Mouse (Mus musculus): ENCODE measurements around the gene Cntnap2.
A peak's percentile ranks its signal among the peaks of the same experiment; 100 is the strongest.
"Not testable (repeated sequence)": the region's sequence is repeated elsewhere in the genome, so short reads cannot be mapped to it uniquely, and the experiment has no call there.

Gene Cntnap2

GRCm38 (mm10) chr6:47191277-47191800 lies 2132.2 kb downstream of the Cntnap2 start:
- Histone ChIP-seq H3K36me3 (ENCODE audit: insufficient read depth, low read length) (peaks cover 22% of the 10 kb centered on the region), H3K4me3 (replicated peaks; ENCODE audit: low read length) (peak overlapping the region; percentile 58), H3K27me3 (ENCODE audit: insufficient read depth, low read length) (0 out of 2 replicates have a peak, but pooled peaks cover 5% of the 10 kb centered on the region), H3K4me1 (replicated peaks; ENCODE audit: low read depth, low read length) (peaks cover 36% of the 10 kb centered on the region), H3K9me3 (ENCODE audit: low read length) (no peaks in the 10 kb centered on the region)
- TF ChIP-seq POU5F1 (IDR thresholded peaks at IDR 0.05; ENCODE audit: borderline replicate concordance, low read length), result no peak
- peak; percentile 90 for TF ChIP-seq CTCF (conservative IDR thresholded peaks at IDR 0.05; ENCODE audit: low read length)

- TF ChIP-seq POU5F1 (IDR thresholded peaks at IDR 0.05; ENCODE audit: borderline replicate concordance, low read length) (no peak), CTCF (conservative IDR thresholded peaks at IDR 0.05; ENCODE audit: low read length) (no peak), NANOG (IDR thresholded peaks at IDR 0.05; ENCODE audit: borderline replicate concordance, low read length) (no peak)
- H3K9me3 ChIP-seq (ENCODE audit: low read length), result no peaks in the 10 kb centered on the region
- H3K4me1 ChIP-seq (replicated peaks; ENCODE audit: low read depth, low read length), result peaks cover 31% of the 10 kb centered on the region
- peaks cover 16% of the 10 kb centered on the region for H3K36me3 ChIP-seq (ENCODE audit: insufficient read depth, low read length)
- H3K27me3 ChIP-seq (ENCODE audit: insufficient read depth, low read length), result 0 out of 2 replicates have a peak, but pooled peaks cover 5% of the 10 kb centered on the region
- H3K4me3 ChIP-seq (replicated peaks; ENCODE audit: low read length), result peak overlapping the region; percentile 58
These were observed 2132.8 kb downstream of the Cntnap2 start for GRCm38 (mm10) chr6:47191940-47192339.

DNA sequence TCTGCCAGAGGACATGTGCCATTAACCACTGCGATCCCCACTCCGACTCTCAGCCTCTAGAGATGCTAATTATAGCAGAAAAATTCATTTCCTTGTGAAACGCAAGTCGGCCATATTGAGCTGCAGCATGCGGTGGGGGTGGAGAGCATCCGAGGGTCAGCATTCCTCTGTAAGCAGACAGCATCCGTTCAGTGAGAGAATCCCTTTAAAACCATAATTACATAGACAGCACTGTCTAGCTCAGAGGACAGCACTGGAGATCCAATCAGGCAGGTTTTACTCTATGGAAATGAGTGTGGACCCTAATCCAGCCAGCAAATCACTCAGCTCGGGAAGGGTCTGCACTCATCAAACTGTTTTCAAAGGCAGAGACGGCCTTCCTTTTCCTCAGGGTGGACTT lies 2133.3 kb downstream of the Cntnap2 start:
- H3K36me3 ChIP-seq (ENCODE audit: insufficient read depth, low read length), result peaks cover 10% of the 10 kb centered on the region
- H3K27me3 ChIP-seq (ENCODE audit: insufficient read depth, low read length), result 0 out of 2 replicates have a peak, but pooled peaks cover 5% of the 10 kb centered on the region
- peaks cover 25% of the 10 kb centered on the region for H3K4me1 ChIP-seq (replicated peaks; ENCODE audit: low read depth, low read length)
- TF ChIP-seq CTCF (conservative IDR thresholded peaks at IDR 0.05; ENCODE audit: low read length), result no peak
- TF ChIP-seq POU5F1 (IDR thresholded peaks at IDR 0.05; ENCODE audit: borderline replicate concordance, low read length), result no peak
- TF ChIP-seq NANOG (IDR thresholded peaks at IDR 0.05; ENCODE audit: borderline replicate concordance, low read length), result no peak
- H3K9me3 ChIP-seq (ENCODE audit: low read length), result no peaks in the 10 kb centered on the region
- no peak overlapping the region for H3K4me3 ChIP-seq (replicated peaks; ENCODE audit: low read length)

GRCm38 (mm10) chr6:47197570-47197969 lies 2138.4 kb downstream of the Cntnap2 start:
- peaks cover 6% of the 10 kb centered on the region; the same call in 1 of the 2 replicates for H3K9me3 ChIP-seq (ENCODE audit: low read length)
- H3K4me3 ChIP-seq (replicated peaks; ENCODE audit: low read length), result no peak overlapping the region
- no peaks in the 10 kb centered on the region for H3K36me3 ChIP-seq (ENCODE audit: insufficient read depth, low read length)
- peaks cover 9% of the 10 kb centered on the region for H3K4me1 ChIP-seq (replicated peaks; ENCODE audit: low read depth, low read length)
- TF ChIP-seq CTCF (conservative IDR thresholded peaks at IDR 0.05; ENCODE audit: low read length) (no peak), POU5F1 (IDR thresholded peaks at IDR 0.05; ENCODE audit: borderline replicate concordance, low read length) (no peak), NANOG (IDR thresholded peaks at IDR 0.05; ENCODE audit: borderline replicate concordance, low read length) (no peak)
- 0 out of 2 replicates have a peak, but pooled peaks cover 5% of the 10 kb centered on the region for H3K27me3 ChIP-seq (ENCODE audit: insufficient read depth, low read length)

GRCm38 (mm10) chr6:47200671-47201070 lies 2141.5 kb downstream of the Cntnap2 start:
- Histone ChIP-seq H3K4me1 (replicated peaks; ENCODE audit: low read depth, low read length) (peaks cover 11% of the 10 kb centered on the region), H3K9me3 (ENCODE audit: low read length) (peaks cover 6% of the 10 kb centered on the region; the same call in 1 of the 2 replicates), H3K4me3 (replicated peaks; ENCODE audit: low read length) (no peak overlapping the region), H3K27me3 (ENCODE audit: insufficient read depth, low read length) (peaks cover 6% of the 10 kb centered on the region; the same call in 1 of the 2 replicates), H3K36me3 (ENCODE audit: insufficient read depth, low read length) (no peaks in the 10 kb centered on the region)
- TF ChIP-seq POU5F1 (IDR thresholded peaks at IDR 0.05; ENCODE audit: borderline replicate concordance, low read length) (no peak), NANOG (IDR thresholded peaks at IDR 0.05; ENCODE audit: borderline replicate concordance, low read length) (no peak), CTCF (conservative IDR thresholded peaks at IDR 0.05; ENCODE audit: low read length) (no peak)

GRCm38 (mm10) chr6:47208031-47208430 lies 2148.9 kb downstream of the Cntnap2 start:
- Histone ChIP-seq H3K36me3 (ENCODE audit: insufficient read depth, low read length) (no peaks in the 10 kb centered on the region), H3K4me1 (replicated peaks; ENCODE audit: low read depth, low read length) (no peaks in the 10 kb centered on the region), H3K4me3 (replicated peaks; ENCODE audit: low read length) (no peak overlapping the region), H3K27me3 (ENCODE audit: insufficient read depth, low read length) (peaks cover 6% of the 10 kb centered on the region; the same call in 1 of the 2 replicates), H3K9me3 (ENCODE audit: low read length) (no peaks in the 10 kb centered on the region)
- TF ChIP-seq POU5F1 (IDR thresholded peaks at IDR 0.05; ENCODE audit: borderline replicate concordance, low read length) (no peak), CTCF (conservative IDR thresholded peaks at IDR 0.05; ENCODE audit: low read length) (no peak), NANOG (IDR thresholded peaks at IDR 0.05; ENCODE audit: borderline replicate concordance, low read length) (no peak)

GRCm38 (mm10) chr6:47214731-47215130 lies 2155.6 kb downstream of the Cntnap2 start:
- no peaks in the 10 kb centered on the region for H3K9me3 ChIP-seq (ENCODE audit: low read length)
- H3K4me1 ChIP-seq (replicated peaks; ENCODE audit: low read depth, low read length), result peaks cover 16% of the 10 kb centered on the region; the same call in 1 of the 2 replicates
- no peak for TF ChIP-seq POU5F1 (IDR thresholded peaks at IDR 0.05; ENCODE audit: borderline replicate concordance, low read length)
- no peak for TF ChIP-seq NANOG (IDR thresholded peaks at IDR 0.05; ENCODE audit: borderline replicate concordance, low read length)
- no peak for TF ChIP-seq CTCF (conservative IDR thresholded peaks at IDR 0.05; ENCODE audit: low read length)
- no peaks in the 10 kb centered on the region for H3K36me3 ChIP-seq (ENCODE audit: insufficient read depth, low read length)
- no peak overlapping the region for H3K4me3 ChIP-seq (replicated peaks; ENCODE audit: low read length)
- H3K27me3 ChIP-seq (ENCODE audit: insufficient read depth, low read length), result no peaks in the 10 kb centered on the region

DNA sequence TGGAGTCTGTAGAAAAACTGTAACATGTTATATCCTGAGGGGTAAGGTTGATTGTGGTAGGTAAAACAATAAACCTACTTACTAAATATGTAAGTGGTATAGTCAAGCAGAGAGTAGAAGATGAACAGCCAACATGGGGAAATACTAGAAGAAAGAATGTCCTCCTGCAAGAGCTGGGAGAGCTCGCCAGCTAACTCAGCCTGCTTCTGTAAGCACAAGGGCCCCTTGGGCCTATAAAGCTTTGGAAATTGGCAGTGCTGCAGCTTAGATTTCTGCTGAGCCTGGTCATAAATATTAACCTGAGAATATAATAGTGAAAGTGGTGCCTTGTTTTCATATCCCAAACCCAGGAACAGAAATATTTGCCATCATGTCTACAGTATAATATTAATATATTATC lies 2164.4 kb downstream of the Cntnap2 start:
- H3K4me3 ChIP-seq (replicated peaks; ENCODE audit: low read length); H3K36me3 ChIP-seq (ENCODE audit: insufficient read depth, low read length); H3K9me3 ChIP-seq (ENCODE audit: low read length); H3K27me3 ChIP-seq (ENCODE audit: insufficient read depth, low read length); H3K4me1 ChIP-seq (replicated peaks; ENCODE audit: low read depth, low read length): not testable (repeated sequence)

DNA sequence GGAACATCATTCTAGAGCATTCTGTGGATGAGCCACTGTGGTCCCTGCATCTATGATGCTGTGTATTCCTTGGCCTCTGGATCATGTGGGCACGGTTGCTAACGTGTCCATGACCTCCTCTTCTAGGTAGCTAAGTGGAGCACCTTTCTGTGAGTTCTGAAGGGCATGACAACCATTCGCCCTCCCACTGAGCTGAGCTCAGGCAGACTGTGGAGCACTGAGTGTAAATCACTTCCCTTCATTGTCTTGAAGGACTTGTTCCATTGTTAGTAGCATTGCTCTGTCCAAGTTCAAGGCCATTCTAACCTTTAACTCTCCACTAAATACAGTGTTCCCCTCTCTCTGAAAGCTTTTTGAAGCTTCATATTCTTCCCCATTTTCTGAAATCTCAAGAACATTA lies 2166.2 kb downstream of the Cntnap2 start:
- H3K9me3 ChIP-seq (ENCODE audit: low read length); H3K27me3 ChIP-seq (ENCODE audit: insufficient read depth, low read length); H3K36me3 ChIP-seq (ENCODE audit: insufficient read depth, low read length); H3K4me3 ChIP-seq (replicated peaks; ENCODE audit: low read length); H3K4me1 ChIP-seq (replicated peaks; ENCODE audit: low read depth, low read length): not testable (repeated sequence)
- peak; percentile 97 for TF ChIP-seq NANOG (IDR thresholded peaks at IDR 0.05; ENCODE audit: borderline replicate concordance, low read length)
